Mouse (Mus musculus) right cerebral cortex, adult 18-20 months (tissue): ENCODE data around the gene Hmg20b.
A peak's percentile ranks its signal among the peaks of the same experiment; 100 is the strongest.

ENCODE experiments used
- DNase-seq: peaks from one replicate; pipeline ENCODE4 v3.0.0; 2022; ENCODE audit warnings: mixed read lengths

The Hmg20b gene

DNA sequence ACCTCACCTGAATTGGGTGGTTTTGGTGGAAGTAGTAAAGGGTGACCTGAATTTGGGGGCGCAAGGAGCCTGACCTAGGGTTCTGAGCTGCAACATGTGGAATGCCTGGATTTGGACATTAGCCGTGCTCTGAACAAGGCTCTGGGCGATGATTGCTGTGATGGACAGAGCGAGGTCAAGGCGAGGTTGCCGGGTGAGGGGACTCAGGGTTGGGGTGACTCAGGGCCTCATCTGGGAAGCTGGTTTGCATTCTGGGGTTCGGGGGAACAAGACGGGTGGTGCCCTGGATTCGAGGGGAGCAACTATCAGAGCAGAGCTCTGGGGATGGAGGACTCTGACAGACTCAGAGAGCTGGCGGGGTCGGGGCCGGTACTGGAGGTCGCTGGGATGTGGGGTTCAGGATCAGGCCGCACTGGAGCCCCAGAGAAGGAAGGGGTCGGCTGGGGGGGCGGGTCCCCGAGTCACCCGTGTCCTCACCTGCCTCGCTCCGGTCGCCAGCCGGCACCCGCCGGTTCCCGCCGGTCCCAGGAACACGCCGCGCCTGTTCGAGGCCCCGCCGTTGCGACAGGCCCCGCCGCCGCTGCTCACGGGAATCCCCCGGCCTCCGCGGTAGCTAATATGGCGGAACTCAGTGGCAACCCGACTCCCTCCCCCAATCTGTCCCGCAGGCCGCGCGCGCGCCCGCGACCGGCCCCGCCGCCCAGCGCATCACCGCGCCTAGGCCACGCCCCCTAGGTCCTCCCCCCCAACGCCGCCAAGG is 27.7 kb upstream of the Hmg20b start, which contains the start of gene Fzr1:
Gene Fzr1, minus strand, starts transcription at position 724 of the 760 bp plus-strand sequence.
- DNase-seq: no peak

DNA sequence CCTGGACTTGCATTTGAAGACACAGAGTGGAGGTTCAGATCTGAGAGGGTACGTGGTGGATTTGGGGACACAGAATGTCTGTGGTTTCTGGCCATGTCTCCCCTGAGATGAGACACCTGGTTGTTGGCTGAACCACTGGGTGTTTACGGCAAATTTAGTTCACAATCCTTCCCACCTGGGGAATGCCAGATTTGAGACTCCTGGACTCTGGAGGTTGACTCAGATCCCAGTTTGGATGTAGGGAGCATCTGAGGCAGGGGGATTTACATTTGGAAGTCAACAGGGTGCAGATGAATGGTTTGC is 27.0 kb upstream of the Hmg20b start:
- no peak for DNase-seq

DNA sequence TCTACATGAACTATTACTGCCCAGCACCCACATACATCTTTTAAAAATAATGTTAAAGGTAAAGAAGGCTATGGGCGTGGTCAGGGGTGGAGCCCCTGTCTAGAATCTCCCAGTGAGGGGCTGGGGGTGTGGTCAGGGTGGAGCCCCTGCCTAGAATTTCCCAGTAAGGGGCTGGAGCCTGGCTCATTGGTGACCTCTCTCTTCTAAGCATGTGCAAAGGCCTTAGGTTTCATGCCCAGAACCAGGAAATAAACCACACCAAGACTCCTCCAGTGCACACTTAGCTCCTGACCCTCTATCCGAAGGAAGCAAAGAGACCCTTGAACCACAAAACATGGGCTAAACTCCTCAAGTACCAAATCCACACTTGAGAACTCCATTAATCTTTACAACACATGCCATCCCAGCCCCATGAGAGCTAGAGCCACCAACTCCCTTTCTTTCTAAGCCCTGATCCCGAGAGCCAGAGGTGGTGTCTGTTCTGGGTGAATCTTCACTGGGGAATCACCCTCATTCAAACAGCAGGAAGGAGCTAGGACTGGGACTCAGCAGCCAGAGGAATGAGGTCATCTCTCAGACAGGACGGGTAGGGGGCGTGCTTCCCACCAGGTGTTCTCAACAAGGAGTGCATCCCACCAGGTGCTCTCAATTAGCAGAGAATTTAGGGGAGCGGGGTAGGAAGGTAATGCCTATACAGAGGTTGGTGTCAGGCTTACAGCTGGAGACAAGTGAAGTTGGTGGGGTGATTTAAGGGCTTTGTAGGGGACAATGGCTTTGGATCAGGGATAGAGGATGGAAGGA is 26.5 kb upstream of the Hmg20b start:
- DNase-seq: no peak

- DNase-seq: no peak
Measured at GRCm38 (mm10) chr10:81375322-81375721, 25.0 kb upstream of the Hmg20b start.

GRCm38 (mm10) chr10:81367207-81367495 is 16.9 kb upstream of the Hmg20b start:
- no peak for DNase-seq

GRCm38 (mm10) chr10:81366477-81367206 is 16.4 kb upstream of the Hmg20b start:
- DNase-seq: no peak

DNA sequence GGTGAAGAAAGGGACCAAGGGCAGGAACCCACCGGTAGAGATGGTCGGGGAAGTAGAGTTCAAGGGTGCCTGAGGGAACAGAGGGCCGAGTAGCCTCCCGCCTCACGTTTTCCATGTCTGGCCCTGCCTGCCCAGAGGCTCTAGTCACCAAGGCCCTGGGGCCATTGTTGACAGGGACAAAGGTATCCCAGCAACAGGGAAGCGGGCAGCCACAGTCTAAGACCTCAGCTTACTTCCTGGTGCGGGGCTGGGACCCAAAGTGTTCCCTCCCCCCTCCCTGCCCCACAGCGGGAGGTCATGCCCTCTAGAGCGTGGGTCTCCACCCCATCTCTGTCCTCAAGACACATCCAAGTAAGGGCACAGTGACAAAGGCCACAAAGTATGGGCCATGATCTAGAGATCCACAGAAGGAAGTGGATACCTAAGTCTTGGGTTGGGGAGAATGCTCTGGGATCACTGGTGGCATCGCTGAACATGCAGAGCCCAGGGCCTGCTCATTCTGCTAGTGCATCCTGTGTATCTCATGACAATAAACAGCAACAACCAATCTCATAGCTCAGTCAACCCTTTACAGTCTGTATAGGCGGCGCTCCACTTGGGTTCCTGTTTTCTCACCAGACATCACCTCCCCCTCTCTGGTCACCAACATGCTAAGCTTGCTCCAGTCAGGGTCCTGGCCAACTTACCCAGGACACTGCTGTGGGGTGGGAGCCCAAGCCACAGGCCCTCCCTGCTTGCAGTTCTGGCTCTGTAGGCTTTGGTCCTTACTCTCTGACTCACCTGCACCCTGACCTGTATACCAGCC is 15.6 kb upstream of the Hmg20b start, which contains the start of gene 4930404N11Rik:
Gene 4930404N11Rik, minus strand, starts transcription at position 145 of the 805 bp plus-strand sequence.
- DNase-seq: no peak

DNA sequence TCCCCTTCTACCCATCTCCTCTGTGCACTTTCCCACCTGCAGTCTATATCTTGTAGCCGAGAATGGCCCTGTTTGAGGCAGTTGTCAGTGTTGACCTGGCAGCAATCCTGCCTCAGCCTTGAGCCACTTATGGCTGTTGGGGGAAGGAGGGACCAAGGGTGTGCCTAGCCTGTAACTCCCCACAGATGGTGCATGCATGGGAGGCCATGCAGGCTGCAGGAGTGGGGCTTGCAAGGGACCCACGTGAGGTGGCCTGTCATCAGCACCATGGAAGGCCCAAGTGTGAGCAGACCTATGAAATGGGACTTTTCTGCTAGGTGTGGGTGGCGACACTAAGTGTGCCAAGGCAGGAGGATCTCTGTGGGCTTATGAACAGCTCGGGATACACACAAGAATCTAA is 14.8 kb upstream of the Hmg20b start:
- peak; percentile 63 for DNase-seq

DNA sequence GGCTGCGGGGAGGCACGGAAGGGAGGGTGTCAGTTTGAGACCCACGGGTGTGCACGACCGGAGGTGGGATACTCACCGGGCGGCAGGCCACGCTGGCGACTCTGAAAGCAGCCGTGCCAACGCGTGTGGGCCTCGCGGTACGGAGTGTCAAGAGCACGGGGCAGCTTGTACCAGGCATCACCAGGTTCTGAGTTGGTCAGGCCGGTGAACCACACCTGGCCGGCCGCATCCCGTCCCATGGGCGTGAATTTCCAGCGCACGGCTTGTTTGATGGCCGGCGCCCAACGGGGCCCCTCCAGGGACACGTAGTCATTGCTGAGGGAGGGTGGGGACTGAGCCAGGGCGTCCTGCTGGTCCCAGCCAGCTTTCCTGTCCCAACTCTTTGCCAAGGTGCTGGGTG is 14.4 kb upstream of the Hmg20b start:
- no peak for DNase-seq

- no peak for DNase-seq
Measured at GRCm38 (mm10) chr10:81363436-81364346, 13.4 kb upstream of the Hmg20b start.

DNA sequence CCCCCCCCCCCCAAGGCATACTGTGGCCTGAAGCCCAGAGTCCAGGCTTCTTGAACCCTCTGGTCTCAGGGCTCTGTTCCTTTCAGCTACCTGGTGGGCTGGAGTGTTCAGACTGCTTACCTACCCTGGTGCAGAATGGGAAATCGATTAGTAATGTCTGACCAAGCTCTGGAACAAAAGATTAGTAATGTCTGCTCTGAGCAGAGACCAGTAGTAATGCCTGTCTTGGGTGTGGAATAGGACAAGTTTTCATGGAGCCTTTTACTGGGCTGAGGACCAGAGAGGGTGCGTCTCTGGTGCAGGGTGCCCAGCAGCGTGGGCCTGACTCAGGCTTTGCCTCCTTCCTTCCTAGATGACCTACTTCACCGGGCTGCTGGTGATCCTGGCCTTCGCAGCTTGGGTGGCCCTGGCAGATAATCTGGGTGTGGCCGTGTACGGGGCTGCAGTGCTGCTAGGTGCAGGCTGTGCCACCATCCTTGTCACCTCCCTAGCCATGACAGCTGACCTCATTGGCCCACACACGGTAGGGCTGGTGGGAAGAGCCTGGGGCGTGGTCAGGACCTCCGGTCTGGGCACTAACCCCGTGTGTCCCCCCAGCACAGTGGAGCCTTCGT is 12.2 kb upstream of the Hmg20b start:
- no peak for DNase-seq

DNA sequence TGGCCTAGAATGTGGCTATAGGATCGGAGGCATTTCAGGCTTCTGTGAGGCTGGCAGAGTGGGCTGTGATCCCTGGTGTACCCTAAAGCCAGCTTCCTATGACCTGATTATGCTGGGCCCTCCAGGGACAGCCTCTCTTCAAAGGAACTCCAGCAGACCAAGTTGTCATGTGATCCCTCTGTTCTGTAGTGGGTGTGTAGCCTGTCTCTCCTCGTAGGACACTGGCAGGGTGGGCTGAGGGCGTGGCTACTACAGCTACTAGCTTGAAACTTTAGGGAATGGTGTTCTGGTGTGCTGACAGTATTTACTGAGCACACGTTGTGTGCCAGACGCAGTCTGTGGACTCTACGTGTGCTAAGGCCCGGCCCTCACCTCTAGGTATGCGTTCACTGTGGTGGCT is 10.4 kb upstream of the Hmg20b start:
- no peak for DNase-seq

DNA sequence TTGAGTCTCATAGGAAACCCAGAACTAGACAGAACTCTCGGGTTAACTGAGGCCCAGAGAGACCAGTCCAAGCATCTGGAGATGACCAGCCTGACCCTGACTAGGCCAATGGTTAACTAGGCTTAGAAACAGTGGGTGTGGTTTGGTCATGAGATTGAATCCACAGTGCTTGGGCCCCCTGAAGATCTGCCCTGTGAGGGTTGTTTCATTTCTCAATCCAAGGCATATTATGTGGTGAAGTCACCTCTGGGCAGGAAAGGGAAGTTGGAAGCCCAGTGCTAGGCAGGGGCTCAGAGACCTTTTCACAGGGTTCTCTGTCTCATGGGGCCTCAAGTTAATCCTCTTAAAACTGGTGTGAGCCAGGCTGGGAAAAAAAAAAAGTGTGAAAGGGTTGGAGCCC is 8.6 kb upstream of the Hmg20b start:
- DNase-seq: no peak

DNA sequence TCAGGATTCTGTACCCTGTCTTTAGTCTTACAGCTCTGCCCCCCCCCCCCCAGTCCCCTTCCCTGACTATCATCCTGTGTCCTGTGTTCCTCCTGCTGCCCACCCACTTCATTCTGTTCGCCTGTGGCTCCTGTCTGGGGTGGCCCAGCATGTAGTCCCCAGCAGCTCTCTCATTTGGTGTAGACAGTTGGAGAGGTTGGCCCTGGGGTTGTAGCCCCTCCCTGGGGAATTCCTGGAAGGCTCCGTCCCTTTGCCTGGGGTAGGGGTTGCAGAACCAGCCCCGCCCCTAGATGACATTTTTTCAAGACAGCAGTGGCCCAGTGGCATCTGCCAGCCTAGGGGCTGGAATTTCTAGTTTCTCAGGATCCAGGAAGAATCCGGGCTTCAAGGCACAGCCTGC is 7.9 kb upstream of the Hmg20b start:
- no peak for DNase-seq

- DNase-seq: peak; percentile 93
Measured at GRCm38 (mm10) chr10:81356991-81357844, 6.9 kb upstream of the Hmg20b start, which contains the start of gene Mfsd12. Gene Mfsd12, plus strand, starts transcription at chr10:81357491.

DNA sequence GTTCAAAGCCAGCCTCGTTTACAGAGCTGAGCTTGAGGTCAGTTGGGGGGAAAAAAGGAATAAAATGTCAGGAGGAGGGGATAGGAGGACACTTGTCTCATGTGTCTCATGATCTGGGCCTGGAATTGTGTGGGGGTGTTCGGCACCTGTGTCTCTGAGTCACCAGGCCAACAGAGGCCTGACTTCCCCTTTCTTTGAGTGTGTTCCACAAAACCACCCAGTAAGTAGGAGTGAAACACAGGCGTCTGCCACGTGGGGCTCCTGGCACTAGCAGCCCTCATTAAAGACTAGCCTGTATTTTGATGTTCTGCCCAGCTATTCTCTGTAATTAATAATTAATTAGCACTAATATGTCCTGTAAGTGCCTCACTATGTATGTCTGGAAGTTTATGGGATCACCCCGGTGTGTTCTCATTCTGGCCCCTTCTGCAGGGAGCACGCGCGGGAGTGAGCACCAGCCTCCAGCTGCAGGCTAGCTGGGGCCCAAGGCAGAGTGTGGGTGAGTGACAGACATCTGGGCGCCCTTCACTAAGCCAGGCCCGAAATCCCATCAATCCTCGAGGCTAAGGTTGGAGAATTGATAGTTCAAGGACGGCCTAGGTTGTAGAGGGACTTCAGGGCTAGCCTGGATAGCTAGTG is 6.2 kb upstream of the Hmg20b start:
- no peak for DNase-seq

DNA sequence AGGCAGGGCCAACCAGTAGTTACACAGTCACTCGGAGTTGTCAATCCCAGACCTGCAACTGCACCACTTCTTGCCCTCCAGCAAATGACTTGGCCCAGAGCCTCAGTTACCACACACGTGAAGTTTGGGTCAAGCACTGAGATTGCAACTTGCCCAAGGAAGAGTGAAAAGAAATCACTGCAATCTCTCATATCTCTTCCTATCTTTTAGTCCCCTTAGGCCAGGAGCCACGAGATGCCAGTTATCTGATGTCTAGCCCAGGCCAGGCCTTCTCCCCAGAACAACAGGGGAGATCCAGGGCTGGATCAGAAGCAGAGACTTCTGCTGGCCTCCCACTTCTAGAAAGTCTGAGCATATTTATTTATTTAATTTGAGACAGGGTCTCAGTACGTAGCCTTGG is 5.3 kb upstream of the Hmg20b start:
- no peak for DNase-seq

- no peak for DNase-seq
Measured at GRCm38 (mm10) chr10:81354738-81355477, 4.6 kb upstream of the Hmg20b start.

GRCm38 (mm10) chr10:81351678-81352291 is 1.5 kb upstream of the Hmg20b start:
- no peak for DNase-seq
